In the genomic region with DNA sequence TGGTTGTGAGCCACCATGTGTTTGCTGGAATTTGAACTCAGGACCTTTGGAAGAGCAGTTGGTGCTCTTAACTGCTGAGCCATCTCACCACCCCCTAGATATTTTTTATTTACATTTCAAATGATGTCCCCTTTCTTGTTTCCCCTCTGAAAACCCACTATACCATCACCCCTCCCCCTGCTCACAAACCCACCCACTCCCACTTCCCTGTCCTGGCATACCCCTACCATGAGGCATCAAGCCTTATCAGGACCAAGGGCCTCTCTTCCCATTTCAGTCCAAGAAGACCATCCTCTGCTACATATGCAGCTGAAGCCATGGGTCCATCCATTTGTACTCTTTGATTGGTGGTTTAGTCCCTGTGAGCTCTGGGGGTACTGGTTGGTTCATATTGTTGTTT, we compare ENCODE assay signal across 14 mouse cellular contexts. TPM values are rescaled to one million over a fixed set of nuclear protein-coding genes. Genes with fewer than 3 reads are reported as not detected.
"Had no signal": no experiment of that assay in that cellular context is flagged by ENCODE, and none has a peak within 500 bp of the region (broad histone marks: within the 10 kb centered on the region; RNA-seq: fewer than 3 reads in every experiment).

No protein-coding gene starts in this region.

RNA-seq across cellular contexts. Expression of a gene that starts 36.2 kb away (rescaled TPM):
- total RNA-seq: monocyte, adult 5-6 weeks; neutrophil, adult 5-6 weeks had no signal
- polyA plus RNA-seq: inflammation-experienced regulatory T-cells, adult 6 months; intestine, postnatal 0 days; kidney, embryonic 14.5 days; limb, embryonic 15.5 days; liver, embryonic 12.5 days; liver, embryonic 16.5 days; lung, embryonic 14.5 days; macrophage; midbrain, embryonic 11.5 days; midbrain, embryonic 15.5 days; neural tube, embryonic 12.5 days; stomach, embryonic 15.5 days had no signal
